Mouse (Mus musculus): ENCODE measurements around the gene Rbm4b.

Rbm4b gene

GRCm38 (mm10) chr19:4756193-4756911, at the start of gene Rbm4b:
TSS of gene Rbm4b (plus strand) at chr19:4756497.
- DNase-seq, result peak; percentile 97 to 99

GRCm38 (mm10) chr19:4708765-4709164, 47.5 kb upstream of the Rbm4b start:
- no peak for DNase-seq

GRCm38 (mm10) chr19:4711098-4711600, 45.1 kb upstream of the Rbm4b start, which contains the start of gene Sptbn2:
TSS of gene Sptbn2 (plus strand) at chr19:4711167.
- DNase-seq, result no peak

GRCm38 (mm10) chr19:4711601-4712155, 44.6 kb upstream of the Rbm4b start:
- DNase-seq, result no peak

GRCm38 (mm10) chr19:4712156-4712780, 44.0 kb upstream of the Rbm4b start:
- DNase-seq, result no peak

- DNase-seq, result no peak
Observed at GRCm38 (mm10) chr19:4712781-4713526, 43.3 kb upstream of the Rbm4b start.

GRCm38 (mm10) chr19:4713886-4714285, 42.4 kb upstream of the Rbm4b start:
- DNase-seq, result no peak

GRCm38 (mm10) chr19:4716756-4717155, 39.5 kb upstream of the Rbm4b start:
- DNase-seq, result no peak

GRCm38 (mm10) chr19:4717281-4717680, 39.0 kb upstream of the Rbm4b start:
- no peak for DNase-seq

- DNase-seq, result no peak
Observed at GRCm38 (mm10) chr19:4718716-4719115, 37.6 kb upstream of the Rbm4b start.

GRCm38 (mm10) chr19:4719351-4719764, 36.9 kb upstream of the Rbm4b start:
- DNase-seq, result peak; percentile 51 to 73

- no peak for DNase-seq
Observed at GRCm38 (mm10) chr19:4720112-4720511, 36.2 kb upstream of the Rbm4b start.

GRCm38 (mm10) chr19:4720671-4721244, 35.5 kb upstream of the Rbm4b start:
- DNase-seq, result peak; percentile 83 to 88

GRCm38 (mm10) chr19:4729186-4729585, 27.1 kb upstream of the Rbm4b start:
- no peak for DNase-seq

- no peak for DNase-seq
Observed at GRCm38 (mm10) chr19:4733052-4733451, 23.2 kb upstream of the Rbm4b start.

GRCm38 (mm10) chr19:4737866-4738265, 18.4 kb upstream of the Rbm4b start:
- DNase-seq, result no peak

GRCm38 (mm10) chr19:4739053-4739452, 17.2 kb upstream of the Rbm4b start:
- DNase-seq, result no peak

GRCm38 (mm10) chr19:4739762-4740161, 16.5 kb upstream of the Rbm4b start:
- DNase-seq, result no peak

GRCm38 (mm10) chr19:4741482-4741881, 14.8 kb upstream of the Rbm4b start:
- DNase-seq, result no peak

- DNase-seq, result no peak
Observed at GRCm38 (mm10) chr19:4742229-4742628, 14.1 kb upstream of the Rbm4b start.

- peak; percentile 23 to 57 for DNase-seq
Observed at GRCm38 (mm10) chr19:4743524-4743923, 12.8 kb upstream of the Rbm4b start.

- no peak for DNase-seq
Observed at GRCm38 (mm10) chr19:4744026-4744425, 12.3 kb upstream of the Rbm4b start.

- peak; percentile 24 to 59 for DNase-seq
Observed at GRCm38 (mm10) chr19:4745057-4745456, 11.2 kb upstream of the Rbm4b start.
